Mouse (Mus musculus): ENCODE results near the gene St3gal3. TPM values are rescaled to one million over a fixed set of nuclear protein-coding genes. Genes with fewer than 3 reads are reported as not detected.

Gene St3gal3
- polyA plus RNA-seq, 1 experiment from 2014 or later, result 10.9 TPM

GRCm38 (mm10) chr4:118078576-118078975 is 56.1 kb downstream of the St3gal3 start:
- H3K9ac ChIP-seq, result no peak overlapping the region
- H3K9me3 ChIP-seq (replicated peaks), result no peaks in the 10 kb centered on the region
- H3K27ac ChIP-seq, result no peak overlapping the region
- no peak overlapping the region for H3K4me3 ChIP-seq
- H3K4me1 ChIP-seq, result peaks cover 7% of the 10 kb centered on the region
- H3K36me3 ChIP-seq, result no peaks in the 10 kb centered on the region
- no peak overlapping the region for H3K4me2 ChIP-seq (replicated peaks)
- H3K27me3 ChIP-seq, result no peaks in the 10 kb centered on the region
- WGBS, result 89% methylated on average over 9 of the region's 9 CpGs
- no peak for ATAC-seq (ENCODE audit: low FRiP score)

GRCm38 (mm10) chr4:118077293-118077752 is 57.4 kb downstream of the St3gal3 start:
- no peak for ATAC-seq (ENCODE audit: low FRiP score)

GRCm38 (mm10) chr4:118076648-118077047 is 58.1 kb downstream of the St3gal3 start:
- no peak overlapping the region for H3K9ac ChIP-seq

More at GRCm38 (mm10) chr4:118077293-118077752, 57.4 kb downstream of the St3gal3 start:
- H3K9ac ChIP-seq, result no peak overlapping the region
- H3K4me2 ChIP-seq (replicated peaks), result no peak overlapping the region
- WGBS, result 60% methylated on average over 12 of the region's 12 CpGs
- H3K4me1 ChIP-seq, result peaks cover 4% of the 10 kb centered on the region; the same call in 1 of the 2 replicates
- H3K27me3 ChIP-seq, result no peaks in the 10 kb centered on the region
- H3K9me3 ChIP-seq (replicated peaks), result no peaks in the 10 kb centered on the region
- no peak overlapping the region for H3K27ac ChIP-seq
- no peaks in the 10 kb centered on the region for H3K36me3 ChIP-seq
- no peak overlapping the region for H3K4me3 ChIP-seq

GRCm38 (mm10) chr4:118075343-118075742 is 59.4 kb downstream of the St3gal3 start:
- Histone ChIP-seq H3K36me3 (no peaks in the 10 kb centered on the region), H3K4me3 (no peak overlapping the region), H3K27ac (no peak overlapping the region), H3K4me2 (replicated peaks) (no peak overlapping the region), H3K9ac (no peak overlapping the region), H3K4me1 (peaks cover 10% of the 10 kb centered on the region), H3K9me3 (replicated peaks) (no peaks in the 10 kb centered on the region), H3K27me3 (no peaks in the 10 kb centered on the region)
- no peak for ATAC-seq (ENCODE audit: low FRiP score)
- WGBS, result 71% methylated on average over 9 of the region's 9 CpGs

More at GRCm38 (mm10) chr4:118076648-118077047, 58.1 kb downstream of the St3gal3 start:
- Histone ChIP-seq H3K4me2 (replicated peaks) (no peak overlapping the region), H3K27ac (no peak overlapping the region), H3K27me3 (no peaks in the 10 kb centered on the region), H3K4me1 (peaks cover 10% of the 10 kb centered on the region), H3K4me3 (no peak overlapping the region), H3K36me3 (no peaks in the 10 kb centered on the region), H3K9me3 (replicated peaks) (no peaks in the 10 kb centered on the region)
- ATAC-seq (ENCODE audit: low FRiP score), result no peak
- WGBS, result 92% methylated on average over 1 of the region's 1 CpGs

- no peaks in the 10 kb centered on the region for H3K9me3 ChIP-seq (replicated peaks)
- H3K9ac ChIP-seq, result no peak overlapping the region
- peaks cover 10% of the 10 kb centered on the region for H3K4me1 ChIP-seq
- 93% methylated on average over 4 of the region's 4 CpGs for WGBS
- no peak overlapping the region for H3K4me2 ChIP-seq (replicated peaks)
- H3K27ac ChIP-seq, result no peak overlapping the region
- H3K27me3 ChIP-seq, result no peaks in the 10 kb centered on the region
- ATAC-seq (ENCODE audit: low FRiP score), result no peak
- H3K4me3 ChIP-seq, result no peak overlapping the region
- H3K36me3 ChIP-seq, result no peaks in the 10 kb centered on the region
Measured at GRCm38 (mm10) chr4:118074236-118074635, 60.5 kb downstream of the St3gal3 start.

- Histone ChIP-seq H3K9me3 (replicated peaks) (no peaks in the 10 kb centered on the region), H3K36me3 (no peaks in the 10 kb centered on the region), H3K27me3 (no peaks in the 10 kb centered on the region), H3K27ac (no peak overlapping the region), H3K4me1 (peaks cover 10% of the 10 kb centered on the region), H3K9ac (no peak overlapping the region), H3K4me2 (replicated peaks) (no peak overlapping the region), H3K4me3 (no peak overlapping the region)
- 87% methylated on average over 6 of the region's 6 CpGs for WGBS
- ATAC-seq (ENCODE audit: low FRiP score), result no peak
Measured at GRCm38 (mm10) chr4:118073128-118073527, 61.6 kb downstream of the St3gal3 start.

- no peak overlapping the region for H3K4me2 ChIP-seq (replicated peaks)
- 82% methylated on average over 7 of the region's 7 CpGs for WGBS
- no peak for ATAC-seq (ENCODE audit: low FRiP score)
- peaks cover 10% of the 10 kb centered on the region for H3K4me1 ChIP-seq
- no peak overlapping the region for H3K4me3 ChIP-seq
- H3K9ac ChIP-seq, result no peak overlapping the region
- H3K27me3 ChIP-seq, result no peaks in the 10 kb centered on the region
- no peaks in the 10 kb centered on the region for H3K36me3 ChIP-seq
- H3K9me3 ChIP-seq (replicated peaks), result no peaks in the 10 kb centered on the region
- H3K27ac ChIP-seq, result no peak overlapping the region
Measured at GRCm38 (mm10) chr4:118071891-118072290, 62.8 kb downstream of the St3gal3 start.

- Histone ChIP-seq H3K27ac (no peak overlapping the region), H3K4me1 (peaks cover 10% of the 10 kb centered on the region), H3K4me2 (replicated peaks) (no peak overlapping the region), H3K27me3 (no peaks in the 10 kb centered on the region), H3K9ac (no peak overlapping the region), H3K9me3 (replicated peaks) (no peaks in the 10 kb centered on the region), H3K36me3 (no peaks in the 10 kb centered on the region), H3K4me3 (no peak overlapping the region)
- no peak for ATAC-seq (ENCODE audit: low FRiP score)
- 89% methylated on average over 9 of the region's 9 CpGs for WGBS
Measured at GRCm38 (mm10) chr4:118070255-118071234, 64.2 kb downstream of the St3gal3 start.

GRCm38 (mm10) chr4:118061809-118062463 is 72.8 kb downstream of the St3gal3 start:
- no peak for ATAC-seq (ENCODE audit: low FRiP score)
- WGBS, result 54% methylated on average over 9 of the region's 9 CpGs
- Histone ChIP-seq H3K4me2 (replicated peaks) (no peak overlapping the region), H3K36me3 (no peaks in the 10 kb centered on the region), H3K9ac (no peak overlapping the region), H3K4me1 (peaks cover 17% of the 10 kb centered on the region), H3K27ac (no peak overlapping the region), H3K4me3 (no peak overlapping the region), H3K27me3 (no peaks in the 10 kb centered on the region), H3K9me3 (replicated peaks) (no peaks in the 10 kb centered on the region)

- no peaks in the 10 kb centered on the region for H3K9me3 ChIP-seq (replicated peaks)
- H3K36me3 ChIP-seq, result no peaks in the 10 kb centered on the region
- H3K4me1 ChIP-seq, result peaks cover 17% of the 10 kb centered on the region
- no peak overlapping the region for H3K27ac ChIP-seq
- no peak overlapping the region for H3K4me2 ChIP-seq (replicated peaks)
- no peak overlapping the region for H3K9ac ChIP-seq
- no peak overlapping the region for H3K4me3 ChIP-seq
- H3K27me3 ChIP-seq, result no peaks in the 10 kb centered on the region
- WGBS, result 88% methylated on average over 13 of the region's 13 CpGs
- ATAC-seq (ENCODE audit: low FRiP score), result no peak
Measured at GRCm38 (mm10) chr4:118060915-118061530, 73.7 kb downstream of the St3gal3 start.

GRCm38 (mm10) chr4:118059816-118060475 is 74.8 kb downstream of the St3gal3 start:
- H3K9ac ChIP-seq, result no peak overlapping the region
- H3K4me1 ChIP-seq, result peaks cover 19% of the 10 kb centered on the region
- no peak overlapping the region for H3K27ac ChIP-seq
- WGBS, result 55% methylated on average over 11 of the region's 11 CpGs
- no peaks in the 10 kb centered on the region for H3K9me3 ChIP-seq (replicated peaks)
- no peaks in the 10 kb centered on the region for H3K27me3 ChIP-seq
- no peak overlapping the region for H3K4me2 ChIP-seq (replicated peaks)
- H3K36me3 ChIP-seq, result no peaks in the 10 kb centered on the region
- no peak overlapping the region for H3K4me3 ChIP-seq
- ATAC-seq (ENCODE audit: low FRiP score), result no peak

Data from hindbrain, embryonic 12.5 days (tissue).